Mouse (Mus musculus): ENCODE data around the gene P4htm. TPM values are rescaled to one million over a fixed set of nuclear protein-coding genes. Genes with fewer than 3 reads are reported as not detected.

P4htm gene
- total and polyA plus RNA-seq, 3 experiments, result 0.08 to 0.22 TPM; not detected in 1

GRCm38 (mm10) chr9:108560227-108560841 is 37.1 kb downstream of the P4htm start, which contains the start of gene Impdh2 (continued):
- no peak for TF ChIP-seq GABPA (IDR thresholded peaks at IDR 0.05; ENCODE audit: low read depth, low read length)
- peak; percentile 93 for TF ChIP-seq NELFE (IDR thresholded peaks at IDR 0.05; ENCODE audit: low read depth, low read length)
- TF ChIP-seq TAL1 (IDR thresholded peaks at IDR 0.05; ENCODE audit: low read length), result peak; percentile 71
- 0 out of 2 replicates have a peak, but pooled peaks have one; percentile 4 for TF ChIP-seq SMC3 (IDR thresholded peaks at IDR 0.05; ENCODE audit: low read depth, low read length)
- peak in 1 of 2 experiments; percentile 14; a peak in 1 of 4 replicates for TF ChIP-seq USF2 (IDR thresholded peaks at IDR 0.05; ENCODE audit: borderline replicate concordance in 1 of 2, insufficient read depth in 1 of 2, low read depth in 1 of 2, low read length in 2 of 2)
- TF ChIP-seq POLR2AphosphoS2 (IDR thresholded peaks at IDR 0.05; ENCODE audit: low read length), result peak; percentile 98
- TF ChIP-seq USF1 (IDR thresholded peaks at IDR 0.05; ENCODE audit: low read depth, low read length), result peak; percentile 86
- TF ChIP-seq MYC (IDR thresholded peaks at IDR 0.05; ENCODE audit: low read depth, low read length), result peak; percentile 99
- no peak for TF ChIP-seq RCOR1 (IDR thresholded peaks at IDR 0.05; ENCODE audit: low read depth, low read length)
- TF ChIP-seq ZMIZ1 (IDR thresholded peaks at IDR 0.05; ENCODE audit: low read depth, low read length), result peak; percentile 90
- peak; percentile 81 for TF ChIP-seq TBP (IDR thresholded peaks at IDR 0.05; ENCODE audit: low read depth, low read length)
- no peak for TF ChIP-seq MAFK (IDR thresholded peaks at IDR 0.05; ENCODE audit: borderline replicate concordance, low read depth, low read length)
- peak in 1 of 2 experiments; percentile 60; a peak in 2 of 4 replicates for TF ChIP-seq EP300 (IDR thresholded peaks at IDR 0.05; ENCODE audit: low read depth in 1 of 2, low read length in 2 of 2)
- TF ChIP-seq MYB (IDR thresholded peaks at IDR 0.05; ENCODE audit: low read depth, low read length), result no peak
- TF ChIP-seq GATA1 (IDR thresholded peaks at IDR 0.05; ENCODE audit: low read depth, low read length), result peak; percentile 44; the same call in 1 of the 2 replicates
- no peak for TF ChIP-seq ZC3H11A (IDR thresholded peaks at IDR 0.05; ENCODE audit: low read depth, low read length)
- peak; percentile 54; the same call in 1 of the 2 replicates for TF ChIP-seq NRF1 (IDR thresholded peaks at IDR 0.05; ENCODE audit: insufficient read depth, low read depth, low read length, poor library complexity, severe bottlenecking)
- TF ChIP-seq ETS1 (IDR thresholded peaks at IDR 0.05; ENCODE audit: low read depth, low read length), result peak; percentile 73
- TF ChIP-seq MAX (IDR thresholded peaks at IDR 0.05; ENCODE audit: low read length), result peak; percentile 100
- TF ChIP-seq BHLHE40 (IDR thresholded peaks at IDR 0.05; ENCODE audit: borderline replicate concordance, low read depth, low read length), result peak; percentile 63; the same call in 1 of the 2 replicates
- peak; percentile 95 for TF ChIP-seq POLR2AphosphoS5 (IDR thresholded peaks at IDR 0.05; ENCODE audit: borderline replicate concordance, low read depth, low read length)
- peak; percentile 51 for TF ChIP-seq TCF12 (IDR thresholded peaks at IDR 0.05; ENCODE audit: low read depth, low read length)
- TF ChIP-seq JUND (IDR thresholded peaks at IDR 0.05; ENCODE audit: low read depth, low read length), result no peak
- no peak for TF ChIP-seq CHD1 (IDR thresholded peaks at IDR 0.05; ENCODE audit: low read depth, low read length)
